Mouse (Mus musculus) midbrain, postnatal 0 days (tissue): Measurements from ENCODE around the gene Clic4. TPM values are rescaled to one million over a fixed set of nuclear protein-coding genes. Genes with fewer than 3 reads are reported as not detected.

Experiments used
- ATAC-seq: fragments of 200-750 bp; cut with Nextera tagmentation; 2 replicates; pipeline ENCODE4 v1.8.0; 2017; ENCODE audit warnings: moderate number of reproducible peaks, mild to moderate bottlenecking, moderate TSS enrichment, moderate library complexity; ENCODE audit not compliant: low FRiP score
- DNase-seq: peaks from one replicate; pipeline ENCODE4 v3.0.0-alpha.2; 2015; ENCODE audit warnings: low spot score
- H3K27ac ChIP-seq: fragments of 300-500 bp; sonication (generic); 2 replicates; pipeline ENCODE4 v1.5.1; 2014; ENCODE audit warnings: low read depth, mild to moderate bottlenecking, low read length, mixed read lengths
- H3K27me3 ChIP-seq: fragments of 300-500 bp; sonication (generic); 2 replicates; pipeline ENCODE4 v1.6.1; 2014; ENCODE audit warnings: low read length, control low read depth, mixed read lengths; ENCODE audit not compliant: insufficient read depth
- H3K36me3 ChIP-seq: fragments of 300-500 bp; sonication (generic); 2 replicates; pipeline ENCODE4 v1.6.1; 2014; ENCODE audit warnings: low read length, control low read depth, mixed read lengths; ENCODE audit not compliant: insufficient read depth
- H3K4me1 ChIP-seq: fragments of 300-500 bp; sonication (generic); 2 replicates; pipeline ENCODE4 v1.6.1; 2014; ENCODE audit warnings: mild to moderate bottlenecking, control low read depth, antibody characterized with exemption, low read length, mixed read lengths; ENCODE audit not compliant: insufficient read depth
- H3K4me2 ChIP-seq: fragments of 300-500 bp; sonication (generic); 2 replicates; pipeline ENCODE4 v1.6.1; 2014; ENCODE audit warnings: low read depth, mild to moderate bottlenecking, low read length, mixed read lengths; ENCODE audit not compliant: poor library complexity, severe bottlenecking
- H3K4me3 ChIP-seq: fragments of 300-500 bp; sonication (generic); 2 replicates; pipeline ENCODE4 v1.5.1; 2014; ENCODE audit warnings: low read depth, mild to moderate bottlenecking, low read length, moderate library complexity
- H3K9ac ChIP-seq: fragments of 300-500 bp; sonication (generic); replicated peaks from 2 replicates; pipeline ENCODE4 v1.6.1; 2014; ENCODE audit warnings: mild to moderate bottlenecking, low read length, moderate library complexity, mixed read lengths; ENCODE audit not compliant: poor library complexity, severe bottlenecking
- H3K9me3 ChIP-seq: fragments of 300-500 bp; sonication (generic); 2 replicates; pipeline ENCODE4 v1.6.1; 2016; ENCODE audit warnings: low read length, control low read depth
- CTCF ChIP-seq: IDR thresholded peaks from 2 replicates; pipeline ENCODE4 v1.5.1; 2016; ENCODE audit warnings: antibody characterized with exemption, mild to moderate bottlenecking
- WGBS: fragments of 180-500 bp; shearing (Covaris S2); extraction: QIAGEN DNeasy Blood & Tissue Kit; methylation state at CpG from one replicate; pipeline ENCODE4 v1.1.7; 2014; 5-methylcytosine and 5-hydroxymethylcytosine counted together
- polyA plus RNA-seq: library from polyadenylated mRNA; unstranded; fragments of >200 nt; fragmentation: Nextera tagmentation; extraction: Ambion mirVana; gene quantifications from 2 replicates; pipeline ENCODE4 v1.2.1, GENCODE M21; 2015
- total RNA-seq: library from RNA; depleted of rRNA; stranded (reverse); fragments of >200 nt; gene quantifications from 2 replicates; pipeline ENCODE4 v1.2.3, GENCODE M21; 2014

Gene Clic4
- total and polyA plus RNA-seq, 2 experiments from 2014 or later: 38.0 to 47.4 TPM

GRCm38 (mm10) chr4:135231136-135231535, 41.5 kb downstream of the Clic4 start:
- DNase-seq (no peak), ATAC-seq (no peak)
- no peak for TF ChIP-seq CTCF
- H3K36me3 ChIP-seq: no peaks in the 10 kb centered on the region
- H3K27me3 ChIP-seq: no peaks in the 10 kb centered on the region
- H3K27ac ChIP-seq: 0 out of 2 replicates have a peak overlapping the region, but pooled peaks have one; percentile 32
- no peak overlapping the region for H3K4me3 ChIP-seq
- H3K4me1 ChIP-seq: no peaks in the 10 kb centered on the region
- no peak overlapping the region for H3K9ac ChIP-seq
- no peak overlapping the region for H3K4me2 ChIP-seq
- no peaks in the 10 kb centered on the region for H3K9me3 ChIP-seq
- 84% methylated on average over 3 of the region's 3 CpGs for WGBS

- Histone ChIP-seq H3K27me3 (no peaks in the 10 kb centered on the region), H3K4me1 (no peaks in the 10 kb centered on the region), H3K4me2 (no peak overlapping the region), H3K9me3 (no peaks in the 10 kb centered on the region), H3K27ac (0 out of 2 replicates have a peak overlapping the region, but pooled peaks have one; percentile 32), H3K9ac (0 out of 2 replicates have a peak overlapping the region, but pooled peaks have one; percentile 8), H3K4me3 (no peak overlapping the region), H3K36me3 (no peaks in the 10 kb centered on the region)
- ATAC-seq: no peak
- TF ChIP-seq CTCF: no peak
- DNase-seq: peak; percentile 51
- WGBS: 52% methylated on average over 5 of the region's 5 CpGs
Observed at GRCm38 (mm10) chr4:135230661-135231060, 42.0 kb downstream of the Clic4 start.

DNA sequence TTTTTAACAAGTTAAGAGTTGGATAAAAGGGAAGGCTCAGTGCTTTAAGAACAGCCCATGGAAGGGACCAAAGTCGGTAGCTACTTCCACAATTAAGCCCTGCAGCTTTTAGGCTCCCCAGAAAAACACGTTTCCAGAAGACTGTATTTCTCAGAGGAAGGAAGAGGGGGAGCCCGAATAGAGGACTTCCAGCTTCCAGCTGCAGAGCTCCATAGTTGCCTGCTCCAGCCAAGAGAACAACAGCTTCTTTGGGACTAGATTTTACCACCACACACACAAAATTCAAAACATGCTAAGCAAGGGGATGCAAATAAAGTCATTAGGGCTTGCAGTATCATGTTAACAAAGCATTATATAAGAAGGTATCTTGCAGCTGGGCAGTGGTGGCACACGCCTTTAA, 42.7 kb downstream of the Clic4 start:
- Histone ChIP-seq H3K27me3 (no peaks in the 10 kb centered on the region), H3K9me3 (no peaks in the 10 kb centered on the region), H3K4me3 (no peak overlapping the region), H3K4me2 (no peak overlapping the region), H3K4me1 (no peaks in the 10 kb centered on the region), H3K27ac (no peak overlapping the region), H3K9ac (no peak overlapping the region), H3K36me3 (no peaks in the 10 kb centered on the region)
- no peak for ATAC-seq
- no peak for TF ChIP-seq CTCF
- DNase-seq: no peak
- WGBS: 62% methylated on average over 4 of the region's 4 CpGs

DNA sequence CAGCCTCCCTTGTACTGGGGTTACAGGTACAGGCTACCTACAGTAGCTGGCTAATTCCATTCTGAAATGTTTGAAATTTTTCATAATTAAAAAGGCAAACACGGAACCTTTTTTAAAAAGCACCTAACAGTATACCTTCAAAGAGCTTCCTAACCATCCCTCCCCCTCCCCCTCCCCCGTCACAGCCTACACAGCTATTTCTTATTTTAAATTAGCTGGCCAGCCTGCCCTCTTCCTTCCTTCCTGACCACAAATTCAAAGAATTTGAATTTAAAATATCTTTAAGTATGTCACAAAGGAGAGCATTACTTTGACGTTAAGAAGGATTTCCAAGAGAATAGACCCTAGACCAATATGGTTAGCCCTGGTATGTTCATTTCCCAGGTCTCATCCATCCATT, 44.5 kb downstream of the Clic4 start:
- TF ChIP-seq CTCF: no peak
- Histone ChIP-seq H3K27ac (no peak overlapping the region), H3K4me3 (no peak overlapping the region), H3K4me1 (no peaks in the 10 kb centered on the region), H3K36me3 (no peaks in the 10 kb centered on the region), H3K9ac (no peak overlapping the region), H3K9me3 (no peaks in the 10 kb centered on the region), H3K27me3 (no peaks in the 10 kb centered on the region), H3K4me2 (no peak overlapping the region)
- 82% methylated on average over 3 of the region's 3 CpGs for WGBS
- ATAC-seq: no peak
- no peak for DNase-seq

DNA sequence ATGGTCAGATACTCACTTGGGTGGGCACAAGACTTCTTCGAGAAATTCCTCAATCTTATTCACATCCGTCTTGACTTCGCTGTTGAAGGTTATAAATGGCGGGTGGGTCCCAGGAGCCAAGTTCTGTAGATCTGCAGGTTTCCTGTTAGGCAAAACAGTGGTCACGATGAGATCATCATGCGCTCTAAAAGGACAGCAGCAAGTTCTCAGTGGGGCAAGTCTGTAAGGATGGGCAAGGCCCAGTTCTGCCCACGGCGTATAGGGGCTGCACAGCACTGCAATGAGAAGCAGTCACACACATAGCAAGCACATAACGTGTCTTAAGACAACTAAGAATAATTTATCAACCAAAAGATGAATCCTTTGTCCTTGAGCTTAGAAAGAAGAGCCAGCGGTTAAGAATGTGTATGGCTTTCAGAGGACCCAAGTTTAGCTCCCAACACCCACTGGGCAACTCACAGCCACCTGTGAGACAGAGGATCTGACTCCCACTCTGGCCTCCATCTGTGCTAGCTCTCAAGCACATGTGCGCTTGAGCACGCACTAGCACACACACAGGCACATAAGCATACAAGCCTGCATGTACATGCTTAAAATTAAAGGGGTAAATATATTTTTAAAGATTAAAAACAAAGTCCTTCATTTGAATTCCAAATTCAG, 46.5 kb downstream of the Clic4 start:
- no peak for ATAC-seq
- no peaks in the 10 kb centered on the region for H3K9me3 ChIP-seq
- no peak overlapping the region for H3K27ac ChIP-seq
- H3K4me1 ChIP-seq: no peaks in the 10 kb centered on the region
- no peak overlapping the region for H3K4me3 ChIP-seq
- 96% methylated on average over 12 of the region's 12 CpGs for WGBS
- TF ChIP-seq CTCF: no peak
- no peaks in the 10 kb centered on the region for H3K27me3 ChIP-seq
- no peak for DNase-seq
- no peaks in the 10 kb centered on the region for H3K36me3 ChIP-seq
- H3K4me2 ChIP-seq: no peak overlapping the region
- H3K9ac ChIP-seq: no peak overlapping the region

DNA sequence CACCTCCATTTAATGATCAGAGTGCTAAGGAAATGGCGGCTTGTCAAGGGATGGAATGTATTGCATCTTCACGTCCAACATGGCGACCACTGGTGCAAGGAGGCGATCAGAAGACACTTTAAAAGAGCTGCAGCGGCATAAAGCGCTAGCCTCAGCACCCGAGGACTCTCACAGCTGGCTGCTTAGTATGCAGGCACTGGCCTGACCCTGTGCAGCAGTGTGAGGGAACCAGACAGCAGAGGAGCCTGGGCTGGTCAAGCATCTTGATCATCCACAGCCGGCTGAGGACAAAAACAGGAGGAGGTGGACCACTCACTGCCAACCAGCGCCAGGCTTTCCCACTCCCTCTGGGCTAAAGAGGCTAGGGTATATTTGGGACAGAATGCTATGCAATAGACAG, 48.8 kb downstream of the Clic4 start:
- Histone ChIP-seq H3K36me3 (no peaks in the 10 kb centered on the region), H3K27ac (no peak overlapping the region), H3K27me3 (no peaks in the 10 kb centered on the region), H3K4me1 (no peaks in the 10 kb centered on the region), H3K9ac (no peak overlapping the region), H3K4me3 (no peak overlapping the region), H3K4me2 (no peak overlapping the region), H3K9me3 (no peaks in the 10 kb centered on the region)
- WGBS: 85% methylated on average over 9 of the region's 9 CpGs
- ATAC-seq: no peak
- DNase-seq: peak; percentile 22
- no peak for TF ChIP-seq CTCF
